Mouse (Mus musculus) adrenal gland, postnatal 14 days (tissue): ENCODE measurements around the gene Krtap7-1. TPM values are rescaled to one million over a fixed set of nuclear protein-coding genes. Genes with fewer than 3 reads are reported as not detected.

Experiments
- DNase-seq: peaks from one replicate; pipeline ENCODE4 v3.0.0; 2021; ENCODE audit warnings: mixed read lengths
- long read RNA-seq, 2 experiments: library from polyadenylated mRNA; stranded (forward); transcript quantifications; one replicate each; pipeline ENCODE4 v2.0.0; 2021
- total RNA-seq: library from RNA; stranded (reverse); gene quantifications from 2 replicates; pipeline ENCODE4 v1.2.3, GENCODE M21; 2021

Gene Krtap7-1
- total RNA-seq = not detected in 2 replicates
- long read RNA-seq, experiment 1 = 0 reads
- long read RNA-seq, experiment 2 = 0 reads

DNA sequence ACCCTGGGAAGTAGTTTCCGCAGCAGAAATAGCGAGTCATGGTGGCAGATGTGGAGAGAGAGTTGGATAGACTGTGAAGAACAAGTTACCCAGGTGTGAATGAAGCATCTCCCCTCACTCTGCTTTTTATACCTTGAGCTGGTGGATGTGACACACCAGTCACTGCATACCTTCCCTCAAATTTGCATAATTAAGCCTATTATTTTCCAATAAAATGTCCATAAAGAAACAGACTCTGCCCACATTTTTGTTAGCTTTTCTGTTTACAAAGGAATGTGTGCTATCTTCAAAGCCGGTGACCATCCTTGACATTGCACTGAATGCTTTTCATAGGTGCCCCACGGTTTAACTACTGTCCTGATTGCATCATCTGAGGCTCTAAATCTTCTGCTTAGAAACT, at the start of gene Krtap7-1:
Gene Krtap7-1, minus strand, starts transcription at position 101 of the 400 bp plus-strand sequence.
- no peak for DNase-seq

DNA sequence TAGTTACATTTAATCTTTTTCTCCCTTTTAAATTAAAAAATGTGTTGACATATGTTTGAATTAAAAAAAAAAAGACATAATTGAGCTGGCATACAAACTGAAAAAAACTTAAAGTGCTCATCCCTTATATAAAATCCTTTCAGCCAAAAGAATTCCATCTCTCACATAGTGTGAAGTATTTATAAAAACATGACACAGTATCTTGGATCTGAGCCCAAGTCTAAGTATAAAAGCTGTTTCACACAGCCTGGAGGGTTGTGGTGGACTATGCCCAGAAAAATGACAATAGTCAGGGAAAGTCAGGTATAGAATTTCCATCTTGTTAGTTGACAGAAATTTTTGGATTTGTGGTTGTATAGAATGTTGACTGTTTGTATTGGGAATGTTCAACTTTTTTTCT, 42.2 kb upstream of the Krtap7-1 start:
- no peak for DNase-seq

DNA sequence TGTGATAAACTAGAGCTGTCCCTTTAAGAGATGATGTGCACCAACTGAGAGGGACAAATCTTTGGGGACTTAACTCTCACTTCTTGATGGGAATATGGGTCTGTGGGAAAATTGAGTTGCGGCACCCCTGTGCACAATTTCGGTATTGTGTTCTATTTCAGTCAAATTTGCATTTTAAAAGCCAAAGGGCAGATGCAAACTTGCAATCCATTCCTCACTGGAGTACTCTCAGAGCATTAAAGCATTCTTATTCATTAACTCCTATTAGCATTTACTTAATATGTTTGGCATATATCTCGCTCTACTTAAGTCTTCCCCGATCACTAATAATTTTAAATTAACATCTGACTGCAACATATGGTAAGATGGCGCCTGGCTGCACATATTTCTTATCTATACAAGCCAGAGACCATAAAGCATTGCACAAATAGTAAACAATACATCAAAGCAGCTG, 29.9 kb upstream of the Krtap7-1 start:
- no peak for DNase-seq

DNA sequence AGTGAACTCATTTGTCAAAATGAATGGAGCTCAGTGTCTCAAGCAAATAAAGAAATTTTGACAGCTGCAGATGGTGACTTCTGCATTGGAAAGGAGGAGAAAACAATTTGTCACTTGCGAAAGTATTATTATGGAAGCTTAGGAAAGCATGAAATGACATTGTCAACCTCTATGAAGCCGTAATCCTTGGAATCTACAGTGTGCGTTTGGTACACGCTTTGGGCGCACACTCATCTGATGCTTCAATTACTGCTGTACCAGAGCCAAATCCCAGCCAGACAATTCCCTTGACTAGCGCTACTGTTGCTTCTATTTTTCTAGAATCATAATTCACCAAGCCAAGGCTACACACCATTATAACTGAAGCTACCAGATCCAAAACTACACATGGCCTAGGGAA, 29.2 kb upstream of the Krtap7-1 start:
- DNase-seq = no peak

DNA sequence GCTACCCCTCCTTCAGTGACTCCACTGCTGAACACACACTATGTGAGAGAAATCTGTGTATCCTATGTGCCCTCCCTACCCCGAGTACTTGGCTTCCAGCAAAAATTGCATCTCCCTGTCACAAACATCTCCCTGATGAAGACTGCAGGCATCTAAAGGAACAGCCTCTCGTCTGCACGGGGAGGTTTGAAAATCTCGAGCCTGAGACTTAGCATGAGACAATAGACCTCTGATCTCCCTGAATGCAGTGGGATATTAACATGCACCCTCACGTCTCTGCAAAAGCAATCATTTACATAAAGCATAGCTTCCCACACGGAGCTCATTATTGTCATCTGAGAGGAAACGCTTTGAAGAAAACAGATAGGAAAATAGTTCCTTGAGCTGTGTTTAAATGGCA, 22.4 kb upstream of the Krtap7-1 start:
- no peak for DNase-seq

DNA sequence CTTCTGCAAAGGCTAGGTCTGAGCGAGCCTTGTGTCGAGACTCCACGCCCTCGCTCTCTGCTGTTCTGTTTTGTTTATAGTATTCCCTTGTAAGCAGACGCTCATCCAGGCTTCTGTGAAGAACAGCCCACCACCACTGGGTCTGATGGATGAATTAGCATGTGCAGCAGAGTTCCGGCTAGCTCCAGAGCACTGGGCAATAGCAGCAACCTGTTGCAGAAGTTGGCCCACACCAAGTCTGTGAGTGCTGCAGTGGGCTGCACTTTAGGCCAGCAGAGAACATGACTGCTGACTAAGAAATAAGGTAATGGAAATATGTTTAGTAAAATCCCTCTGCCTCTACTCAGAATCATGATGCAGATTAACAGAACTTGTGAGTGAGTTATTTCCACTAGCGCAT, 21.7 kb upstream of the Krtap7-1 start:
- DNase-seq = no peak

DNA sequence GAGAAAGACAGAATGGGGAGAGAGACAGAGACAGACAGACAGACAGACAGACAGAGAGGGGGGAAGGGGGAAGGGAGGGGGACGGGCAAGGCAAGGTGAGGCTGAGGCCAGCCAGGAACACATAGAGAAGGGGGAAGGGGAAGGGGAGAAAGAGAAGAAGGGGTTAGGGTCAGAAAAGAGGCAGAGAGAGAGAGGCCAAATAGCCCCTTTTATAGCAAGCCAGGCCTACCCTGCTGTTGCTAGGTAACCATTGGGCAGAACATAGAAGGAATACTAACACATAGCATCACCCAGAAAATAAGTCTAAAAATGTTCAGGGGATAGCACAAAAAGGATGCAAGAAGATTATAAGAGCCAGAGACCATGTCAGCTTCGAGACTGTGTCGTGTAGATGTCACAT, 20.3 kb upstream of the Krtap7-1 start:
- DNase-seq = no peak

DNA sequence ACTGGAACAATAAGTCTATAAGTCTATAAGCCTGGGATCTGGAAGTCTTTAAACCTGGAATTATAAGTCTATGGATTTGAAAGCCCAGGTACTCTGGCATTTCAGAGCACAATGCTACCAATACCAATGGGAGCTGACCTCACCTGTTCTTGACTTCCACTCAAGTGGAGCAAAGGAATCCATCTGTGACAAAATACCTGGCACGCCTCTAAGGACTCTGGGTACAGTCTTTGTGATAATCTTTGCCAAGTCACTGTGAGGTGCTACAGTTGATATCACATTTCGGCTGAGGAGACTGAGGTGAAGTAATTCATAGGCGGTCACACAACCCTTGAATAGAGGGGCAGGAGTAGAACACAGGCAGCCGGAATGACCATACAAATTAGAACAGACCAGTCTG, 12.9 kb upstream of the Krtap7-1 start:
- DNase-seq = no peak

DNA sequence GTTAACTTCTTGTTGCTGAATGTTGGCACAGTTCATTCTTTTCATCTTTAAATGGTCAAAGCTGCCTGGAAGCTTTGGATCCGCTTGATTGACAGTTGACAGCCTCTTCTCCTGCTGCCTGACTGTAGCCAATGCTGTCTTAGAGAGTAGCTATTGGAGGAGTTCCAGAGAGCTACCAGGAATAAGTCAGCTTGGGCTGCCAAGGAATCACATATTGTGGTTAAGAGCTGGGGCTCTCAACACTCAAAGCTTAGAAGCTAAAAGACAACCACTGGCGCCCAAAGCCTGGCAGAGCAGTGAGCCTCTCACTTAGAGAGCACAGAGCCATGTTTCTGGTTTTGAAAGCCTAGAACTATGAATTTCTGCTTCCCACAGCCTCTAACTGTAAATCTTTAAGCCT, 12.4 kb upstream of the Krtap7-1 start:
- DNase-seq = no peak

DNA sequence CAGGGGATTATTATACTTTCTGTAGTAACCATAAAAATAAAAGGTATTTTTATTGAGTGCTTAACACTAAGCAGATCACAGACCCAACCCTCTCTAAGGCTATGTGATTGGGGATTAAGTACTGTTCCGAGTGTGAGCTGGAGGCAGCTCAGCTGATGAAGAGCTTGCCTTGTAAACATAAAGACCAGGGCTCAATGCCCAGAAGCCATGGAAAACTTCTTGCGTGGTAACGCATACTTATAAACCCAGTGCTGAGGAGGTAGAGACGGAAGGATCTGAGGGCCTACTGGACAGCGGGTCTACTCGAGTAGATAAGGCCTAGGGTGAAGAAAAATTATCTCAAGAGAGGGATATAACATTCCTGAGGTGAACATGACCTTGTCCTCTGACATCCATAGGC, 12.0 kb upstream of the Krtap7-1 start:
- no peak for DNase-seq

DNA sequence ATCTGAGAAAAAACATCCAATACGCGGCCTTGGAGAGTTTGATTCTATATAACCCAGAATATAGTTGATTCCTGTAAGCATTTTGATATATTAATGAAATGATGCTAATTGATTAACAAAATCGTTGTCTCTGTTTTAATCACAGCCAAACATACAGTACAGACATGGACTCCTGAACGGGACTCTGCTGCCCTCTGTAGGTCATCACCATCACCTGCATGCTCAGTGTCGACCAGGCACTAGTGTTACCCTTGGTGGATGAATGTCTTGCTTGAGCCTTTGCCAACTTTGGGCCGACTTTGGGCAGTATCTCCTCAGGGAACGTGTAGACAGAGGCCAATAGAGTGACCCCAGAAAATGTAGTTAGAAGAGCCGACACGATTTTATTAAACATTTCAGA, 9.5 kb upstream of the Krtap7-1 start:
- peak; percentile 72 for DNase-seq

DNA sequence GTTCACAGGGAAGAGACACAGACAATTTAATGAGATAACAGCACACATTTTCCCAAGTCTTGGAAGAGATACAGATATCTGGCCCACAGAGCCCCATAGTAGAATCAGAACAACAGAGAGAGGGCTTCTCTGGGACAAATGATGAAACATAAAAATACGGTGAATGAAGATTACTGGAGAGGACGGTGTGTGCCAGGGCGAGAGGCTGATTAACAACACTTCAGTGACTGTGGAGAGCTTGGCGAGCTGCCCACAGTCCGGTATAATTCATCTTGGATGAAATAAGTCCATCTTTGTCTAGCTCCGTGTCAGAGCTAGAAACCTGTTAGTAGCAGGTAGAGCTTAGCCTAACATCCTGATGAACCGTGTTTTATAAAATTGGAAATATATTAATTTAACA, 5.3 kb upstream of the Krtap7-1 start:
- no peak for DNase-seq

DNA sequence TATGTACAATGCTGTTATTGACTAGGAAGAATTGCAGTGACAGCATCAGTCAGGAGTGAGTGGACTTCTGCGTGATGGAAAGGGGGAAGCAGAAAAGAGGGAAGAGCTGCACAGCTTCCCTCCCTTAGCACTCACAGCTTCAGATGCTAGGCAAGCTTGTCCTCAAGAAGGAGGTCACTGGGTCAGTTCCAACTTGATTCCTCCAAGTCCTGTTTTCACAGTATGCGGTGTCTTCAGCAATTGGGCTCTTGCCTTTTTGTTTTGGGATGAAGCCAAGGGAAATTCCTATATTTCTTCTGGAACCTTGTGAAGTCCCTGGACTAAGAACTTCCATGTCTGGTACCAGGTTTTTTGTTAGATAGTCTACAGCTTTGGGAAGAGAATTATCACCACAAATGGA, 4.6 kb downstream of the Krtap7-1 start:
- no peak for DNase-seq

DNA sequence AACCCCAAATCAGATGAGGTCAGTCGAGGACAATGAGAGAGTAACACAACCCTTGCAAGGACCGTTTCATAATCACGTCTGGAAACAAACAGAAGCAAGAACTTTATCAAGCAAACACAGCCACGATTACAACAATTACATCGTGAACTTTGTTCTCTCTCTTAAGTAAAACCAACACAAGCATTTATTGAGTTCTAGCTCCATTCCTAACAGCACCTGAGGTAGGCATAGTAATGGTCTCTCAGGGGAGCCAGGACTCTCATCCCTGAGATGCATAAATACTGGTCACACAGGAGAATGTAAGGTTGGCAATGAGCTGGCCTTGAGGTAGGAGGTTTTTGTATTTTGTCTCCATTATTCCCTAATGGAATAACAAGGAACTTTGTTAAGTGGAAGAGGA, 6.3 kb downstream of the Krtap7-1 start:
- no peak for DNase-seq

DNA sequence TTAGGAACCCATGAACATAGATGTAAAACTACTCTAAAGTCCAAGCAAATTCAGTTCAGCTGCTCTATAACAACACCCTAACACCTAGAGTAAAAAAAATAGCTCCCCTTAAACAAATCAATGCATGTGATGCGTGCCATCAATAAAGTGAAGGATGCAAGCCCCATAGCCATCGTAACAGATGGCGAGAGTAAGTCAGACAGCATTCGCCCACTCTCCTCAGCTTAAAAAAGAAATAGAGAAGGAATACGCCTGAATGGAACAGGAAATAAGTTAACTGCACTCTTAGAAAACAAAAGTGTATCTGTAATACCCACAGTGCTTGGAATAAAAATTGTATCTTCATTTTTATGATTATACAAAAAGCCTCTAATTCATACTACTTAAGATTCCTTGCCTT, 11.1 kb downstream of the Krtap7-1 start:
- no peak for DNase-seq

DNA sequence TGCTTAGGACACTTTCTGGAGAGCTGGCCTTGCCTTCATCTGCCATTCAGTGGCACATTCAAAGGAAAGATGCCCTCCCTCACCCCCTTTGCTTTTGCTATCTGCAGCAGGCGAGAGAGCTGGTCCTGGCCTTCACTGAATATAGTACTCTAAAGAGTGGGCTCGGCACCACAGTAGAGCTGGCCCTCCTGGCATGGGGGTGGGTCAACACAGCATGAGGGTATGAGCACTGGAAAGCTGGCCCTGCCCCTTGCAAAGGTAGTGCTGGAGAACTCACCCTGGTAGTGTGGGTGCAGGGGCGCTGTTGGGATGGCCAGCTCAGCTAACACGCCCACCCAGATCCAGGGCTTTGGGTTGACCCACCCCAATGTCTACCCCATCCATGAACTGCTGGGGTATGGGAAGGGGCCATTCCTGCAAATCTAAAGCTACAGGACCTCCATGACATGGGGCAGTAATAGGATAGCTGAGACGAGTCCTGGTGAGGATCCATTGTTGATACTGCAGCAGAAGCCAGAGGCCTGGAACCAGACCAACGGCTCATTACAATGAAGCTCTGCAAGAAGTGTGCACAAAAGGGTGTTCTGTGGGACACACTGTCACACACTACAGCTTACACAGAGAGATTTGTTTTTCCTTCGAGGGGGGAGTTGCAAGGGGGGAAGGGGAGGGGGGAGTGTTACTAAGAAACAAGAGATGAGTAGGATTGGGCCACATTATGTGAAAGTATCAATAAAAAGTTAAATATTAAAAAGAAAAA, 12.5 kb downstream of the Krtap7-1 start:
- DNase-seq = no peak

DNA sequence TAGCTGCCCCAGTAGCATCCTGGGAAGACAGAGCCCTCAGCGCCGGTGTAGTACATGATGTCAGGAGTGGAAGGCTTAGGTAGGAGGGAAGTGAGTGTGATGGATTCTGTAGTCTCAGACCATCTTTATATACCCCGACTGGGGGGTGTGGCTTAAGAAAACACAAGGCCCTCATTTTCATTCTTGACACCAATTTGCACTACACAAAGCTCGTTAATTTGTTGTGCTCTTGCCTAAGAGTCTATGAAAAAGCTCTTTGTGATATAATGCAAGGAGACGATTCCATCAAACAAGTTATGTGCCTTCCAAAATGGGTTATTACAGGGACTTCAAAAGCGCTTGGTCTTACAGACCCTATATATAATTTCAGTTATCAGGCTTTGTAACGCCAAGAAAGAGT, 20.3 kb downstream of the Krtap7-1 start, which contains the start of gene Krtap8-1:
Gene Krtap8-1, minus strand, starts transcription at position 101 of the 400 bp plus-strand sequence.
- DNase-seq = no peak

DNA sequence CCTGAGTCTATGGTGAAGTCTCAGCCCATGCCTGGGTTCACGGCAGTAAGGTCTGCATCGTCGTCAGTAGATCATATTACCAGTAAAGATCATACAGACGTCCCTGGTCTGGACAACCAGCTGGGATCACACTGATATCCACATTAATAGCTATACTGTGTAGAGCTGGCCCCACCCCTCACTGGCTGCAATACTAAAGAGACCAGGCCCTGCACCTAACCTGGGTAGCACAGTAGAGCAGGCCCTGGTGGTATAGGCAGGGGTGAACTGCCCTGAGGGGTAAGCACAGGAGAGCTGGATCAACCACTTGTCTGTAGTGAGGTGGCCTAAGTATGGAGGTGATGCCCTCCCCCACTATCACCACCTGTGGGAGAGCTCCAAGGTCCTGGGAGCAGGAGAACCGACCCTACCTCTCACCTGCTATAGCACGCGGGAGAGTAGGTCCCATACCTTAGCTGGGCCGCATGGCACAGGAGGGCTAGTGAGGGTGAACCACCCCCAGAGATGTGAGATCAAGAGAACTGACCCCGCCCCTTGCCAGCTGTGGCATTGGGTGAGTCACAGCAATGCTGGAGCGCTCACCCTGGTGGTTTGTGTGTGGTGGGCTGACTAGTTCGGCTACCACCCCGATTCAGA, 30.3 kb downstream of the Krtap7-1 start:
- no peak for DNase-seq

DNA sequence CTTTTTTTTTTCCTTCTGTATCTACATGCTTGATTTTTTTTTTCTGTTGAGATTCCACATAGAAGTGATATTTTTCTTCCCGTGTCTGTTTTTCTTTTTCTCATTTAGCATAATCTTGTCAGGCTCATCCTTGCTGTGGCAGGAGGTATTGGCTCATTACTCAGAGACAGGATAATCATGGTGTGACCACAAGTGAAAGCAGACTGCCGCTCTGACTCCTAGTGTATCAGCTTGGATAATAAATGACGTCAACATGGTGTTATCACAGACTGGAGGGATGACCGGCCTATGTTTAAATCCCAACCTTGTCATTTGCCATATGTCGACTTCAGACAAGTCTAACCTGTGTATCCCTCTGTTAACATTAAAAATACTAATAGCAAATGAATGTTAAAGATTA, 46.9 kb downstream of the Krtap7-1 start:
- DNase-seq = no peak
